Mouse (Mus musculus): ENCODE measurements around the gene Best3. TPM values are rescaled to one million over a fixed set of nuclear protein-coding genes. Genes with fewer than 3 reads are reported as not detected.
"Not testable (repeated sequence)": the region's sequence is repeated elsewhere in the genome, so short reads cannot be mapped to it uniquely, and the experiment has no call there.

The Best3 gene
- polyA plus RNA-seq, 1 experiment from 2014 or later: 0.10 TPM

DNA sequence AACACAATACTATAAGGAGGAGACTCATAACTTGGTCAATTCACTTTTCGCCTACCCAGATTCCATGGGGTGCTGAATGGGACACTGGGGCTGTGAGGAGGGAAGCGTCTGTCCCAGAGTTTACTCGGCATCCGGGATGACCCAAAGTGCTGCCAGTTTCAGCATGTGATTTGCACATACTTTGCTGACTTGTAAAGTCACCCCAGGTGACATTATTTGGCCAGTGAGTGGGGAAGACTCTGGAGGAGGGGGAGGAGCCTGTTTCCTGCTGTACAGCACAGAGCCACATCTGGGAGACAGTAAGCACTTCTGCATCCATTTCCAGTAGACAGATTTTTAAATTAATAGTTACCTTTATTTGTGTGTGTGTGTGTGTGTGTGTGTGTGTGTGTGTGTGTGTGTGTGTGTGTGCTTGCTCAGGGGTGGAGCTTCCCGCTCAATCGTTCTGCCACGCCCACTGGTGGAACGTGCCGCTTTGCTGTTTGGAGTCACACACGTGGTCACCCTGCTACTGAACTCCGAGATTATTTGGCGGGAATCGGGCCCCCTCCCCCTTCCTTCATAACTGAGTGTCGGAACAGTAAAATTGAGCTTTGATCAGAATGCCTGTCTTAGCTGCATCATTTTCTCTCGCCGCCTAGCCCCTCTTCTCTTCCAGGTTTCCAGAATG is 57.5 kb downstream of the Best3 start:
- not testable (repeated sequence) for ATAC-seq (replicated peaks); H3K4me3 ChIP-seq; H3K4me1 ChIP-seq; H3K9ac ChIP-seq (replicated peaks); H3K4me2 ChIP-seq (replicated peaks); H3K36me3 ChIP-seq; H3K27me3 ChIP-seq; H3K27ac ChIP-seq (replicated peaks); H3K9me3 ChIP-seq
- 62% methylated on average over 16 of the region's 16 CpGs for WGBS

DNA sequence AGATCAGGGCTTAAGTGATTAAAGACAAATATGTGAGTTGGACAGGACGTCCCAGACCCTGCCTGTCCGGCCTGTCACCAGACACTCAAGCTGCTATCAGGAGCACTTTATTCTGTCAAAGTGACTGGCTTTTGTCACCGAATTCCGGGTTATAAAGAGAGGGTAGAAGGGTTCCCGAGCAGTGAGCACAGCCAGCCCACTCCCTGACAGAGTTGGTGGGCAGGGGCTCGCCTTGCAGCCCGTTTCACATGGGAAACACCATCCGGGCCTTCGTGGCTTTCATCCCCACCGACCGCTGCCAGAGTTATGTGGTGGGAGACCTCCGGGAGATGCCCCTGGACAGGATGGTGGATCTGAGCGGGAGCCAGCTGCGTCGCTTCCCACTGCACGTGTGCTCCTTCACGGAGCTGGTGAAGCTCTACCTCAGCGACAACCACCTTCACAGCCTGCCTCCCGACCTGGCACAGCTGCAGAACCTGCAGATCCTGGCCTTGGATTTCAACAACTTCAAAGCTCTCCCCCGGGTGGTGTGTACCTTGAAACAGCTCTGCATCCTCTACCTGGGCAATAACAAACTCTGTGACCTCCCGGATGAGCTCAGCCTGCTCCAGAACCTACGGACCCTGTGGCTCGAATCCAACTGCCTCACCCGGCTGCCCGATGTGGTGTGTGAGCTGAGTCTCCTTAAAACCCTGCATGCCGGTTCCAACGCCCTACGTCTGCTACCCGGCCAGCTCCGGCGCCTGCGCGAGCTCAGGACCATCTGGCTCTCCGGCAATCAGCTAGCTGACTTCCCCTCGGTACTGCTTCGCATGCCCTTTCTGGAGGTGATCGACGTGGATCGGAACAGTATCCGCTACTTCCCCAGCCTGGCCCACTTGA is 59.3 kb downstream of the Best3 start, which contains the start of gene Lrrc10:
Lrrc10 (plus strand) TSS at position 167 of the 882 bp plus-strand sequence.
- Histone ChIP-seq H3K27me3 (no peaks in the 10 kb centered on the region), H3K9me3 (no peaks in the 10 kb centered on the region), H3K36me3 (peaks cover 20% of the 10 kb centered on the region), H3K4me1 (no peaks in the 10 kb centered on the region), H3K9ac (replicated peaks) (no peak within 1 kb of the TSS), H3K27ac (replicated peaks) (no peak within 1 kb of the TSS), H3K4me2 (replicated peaks) (peak within 1 kb of the TSS; percentile 19; the same call in 1 of the 2 replicates), H3K4me3 (no peak within 1 kb of the TSS)
- WGBS: 54% methylated on average over 40 of the region's 40 CpGs
- 0 out of 2 replicates have a peak, but pooled peaks have one; percentile 42 for ATAC-seq (replicated peaks)

DNA sequence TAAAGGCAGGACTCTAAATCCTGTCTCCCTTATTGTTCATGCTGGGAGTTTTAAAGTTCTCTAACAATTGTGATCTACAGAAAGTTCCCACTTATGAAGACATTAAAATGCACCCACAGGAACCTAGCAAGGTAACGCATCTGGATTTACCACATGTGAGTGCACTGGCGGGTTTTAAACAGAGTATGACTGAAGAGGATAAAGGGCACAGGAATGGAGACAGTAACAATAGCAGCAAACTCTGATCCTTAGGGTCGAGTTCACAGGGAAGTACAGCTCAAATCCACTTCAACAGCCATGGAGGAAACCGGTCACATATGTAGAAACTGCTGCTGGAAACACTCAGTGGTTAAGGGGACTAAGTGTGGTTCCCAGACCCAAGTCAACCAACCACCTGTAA is 63.1 kb downstream of the Best3 start:
- H3K4me2 ChIP-seq (replicated peaks): no peak overlapping the region
- H3K36me3 ChIP-seq: peaks cover 59% of the 10 kb centered on the region
- ATAC-seq (replicated peaks): no peak
- H3K27ac ChIP-seq (replicated peaks): no peak overlapping the region
- H3K9me3 ChIP-seq: no peaks in the 10 kb centered on the region
- 86% methylated on average over 4 of the region's 4 CpGs for WGBS
- no peak overlapping the region for H3K4me3 ChIP-seq
- H3K27me3 ChIP-seq: no peaks in the 10 kb centered on the region
- H3K4me1 ChIP-seq: no peaks in the 10 kb centered on the region
- H3K9ac ChIP-seq (replicated peaks): no peak overlapping the region

DNA sequence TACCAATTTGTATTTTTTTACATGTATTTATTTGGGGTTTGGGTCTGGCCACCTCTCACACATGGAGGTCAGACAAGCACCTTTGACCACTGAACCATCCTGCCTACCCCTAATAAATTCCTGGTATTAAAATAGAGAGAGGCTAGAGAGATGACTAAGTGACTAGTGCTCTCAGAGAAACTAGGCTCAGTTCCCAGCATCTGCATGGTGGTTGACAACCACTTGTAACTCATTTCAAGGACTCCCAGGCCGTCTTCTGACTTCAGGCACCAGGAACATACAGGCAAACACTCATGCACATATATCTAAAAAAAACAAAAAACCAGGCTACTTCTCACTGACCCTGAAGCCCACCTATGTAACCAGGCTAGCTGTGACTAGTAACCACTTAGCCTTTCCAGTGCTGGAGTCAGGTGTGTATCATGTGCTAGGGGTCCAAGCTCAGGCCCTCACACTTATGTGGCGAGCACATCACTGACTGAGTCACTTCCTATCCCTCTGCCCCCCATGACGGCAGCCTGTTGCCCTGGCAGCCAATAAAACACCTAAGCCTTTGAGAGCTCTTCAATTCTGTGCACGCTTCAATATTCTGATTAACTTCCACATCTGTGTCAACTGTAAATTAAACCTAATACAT is 64.0 kb downstream of the Best3 start:
- H3K9me3 ChIP-seq: no peaks in the 10 kb centered on the region
- no peaks in the 10 kb centered on the region for H3K4me1 ChIP-seq
- no peak for ATAC-seq (replicated peaks)
- H3K9ac ChIP-seq (replicated peaks): no peak overlapping the region
- WGBS: 82% methylated on average over 4 of the region's 4 CpGs
- no peak overlapping the region for H3K4me3 ChIP-seq
- H3K36me3 ChIP-seq: peaks cover 67% of the 10 kb centered on the region
- H3K27ac ChIP-seq (replicated peaks): no peak overlapping the region
- no peaks in the 10 kb centered on the region for H3K27me3 ChIP-seq
- H3K4me2 ChIP-seq (replicated peaks): no peak overlapping the region

DNA sequence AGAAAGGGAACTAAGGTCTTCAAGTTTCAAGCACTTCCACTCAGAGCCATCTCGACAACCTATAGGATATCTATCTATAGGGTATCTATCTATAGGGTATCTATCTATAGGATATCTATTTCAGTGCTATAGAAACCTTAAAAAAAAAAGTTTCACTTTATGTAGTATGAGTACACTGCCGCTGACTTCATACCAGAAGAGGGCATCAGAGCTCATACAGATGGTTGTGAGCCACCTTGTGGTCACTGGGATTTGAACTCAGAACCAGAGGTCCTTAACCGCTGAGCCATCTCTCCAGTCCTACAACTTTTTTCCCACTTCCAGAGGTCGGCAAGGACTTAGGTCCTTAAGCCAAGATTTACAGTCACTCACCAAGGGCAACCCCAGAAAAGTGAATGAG is 69.6 kb downstream of the Best3 start:
- 94% methylated on average over 4 of the region's 4 CpGs for WGBS
- Histone ChIP-seq H3K27me3 (no peaks in the 10 kb centered on the region), H3K36me3 (peaks cover 98% of the 10 kb centered on the region), H3K4me2 (replicated peaks) (no peak overlapping the region), H3K27ac (replicated peaks) (no peak overlapping the region), H3K4me1 (peaks cover 12% of the 10 kb centered on the region; the same call in 1 of the 2 replicates), H3K9ac (replicated peaks) (no peak overlapping the region), H3K9me3 (no peaks in the 10 kb centered on the region), H3K4me3 (no peak overlapping the region)
- no peak for ATAC-seq (replicated peaks)

DNA sequence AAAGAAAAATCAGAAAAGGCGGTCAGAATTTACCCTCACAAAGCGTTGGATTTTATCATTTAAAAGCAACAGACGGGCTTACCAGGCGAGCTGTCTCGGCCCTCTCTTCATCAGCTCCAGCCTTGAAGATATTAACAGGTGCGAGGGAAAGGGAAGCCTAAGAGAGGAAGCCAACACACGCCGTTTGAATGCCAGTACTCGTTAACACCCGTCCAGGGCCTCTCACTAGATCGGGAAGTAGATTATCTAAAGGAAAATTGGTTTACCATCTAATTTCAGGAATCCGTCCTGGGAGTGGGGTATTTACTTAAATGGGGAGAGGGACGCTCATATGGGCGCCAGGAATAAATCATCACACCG is 76.8 kb downstream of the Best3 start:
- Histone ChIP-seq H3K9me3 (no peaks in the 10 kb centered on the region), H3K9ac (replicated peaks) (peak overlapping the region; percentile 67), H3K27me3 (no peaks in the 10 kb centered on the region), H3K4me2 (replicated peaks) (peak overlapping the region; percentile 66), H3K36me3 (peaks cover 41% of the 10 kb centered on the region), H3K4me3 (peak overlapping the region; percentile 91), H3K4me1 (peaks cover 21% of the 10 kb centered on the region), H3K27ac (replicated peaks) (peak overlapping the region; percentile 90; the same call in 1 of the 2 replicates)
- peak; percentile 6; the same call in 1 of the 2 replicates for ATAC-seq (replicated peaks)
- 5% methylated on average over 15 of the region's 15 CpGs for WGBS

DNA sequence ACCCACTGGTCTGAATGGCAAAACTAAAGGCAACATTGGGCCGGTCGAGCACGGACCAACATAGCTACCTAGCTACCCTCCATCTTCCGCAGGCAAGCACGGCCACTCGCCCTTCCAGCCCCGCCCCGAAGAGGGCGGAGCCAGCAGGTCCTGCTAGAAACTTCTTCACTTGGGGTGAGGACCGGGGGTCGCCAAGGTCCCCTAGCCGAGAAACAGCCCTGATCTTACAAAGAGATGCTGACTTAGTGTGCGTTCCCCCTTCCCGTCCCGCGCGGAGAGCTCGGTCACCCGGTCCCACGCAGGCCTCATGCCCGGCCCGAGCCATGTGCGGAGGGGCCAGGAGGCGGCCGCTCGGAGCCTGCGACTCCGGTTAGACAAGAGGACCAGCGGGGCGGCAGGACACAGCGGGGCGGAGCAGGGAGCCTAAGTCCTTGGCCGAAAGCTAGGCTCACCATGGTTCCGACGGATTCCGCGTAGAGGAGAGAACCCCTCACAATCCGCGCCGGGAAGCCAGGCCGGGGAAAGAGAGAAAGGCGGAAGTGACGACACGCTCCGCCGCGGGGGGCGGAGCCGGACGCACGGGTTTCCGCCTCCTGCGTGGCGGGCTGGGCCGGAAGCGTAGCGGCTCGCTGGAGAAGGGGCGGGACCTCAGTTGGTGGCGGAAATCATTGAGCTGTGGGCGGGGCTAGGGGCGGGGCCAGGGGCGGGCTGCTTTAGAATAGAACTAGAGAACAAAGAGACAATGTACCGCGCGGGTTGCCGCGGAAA is 77.3 kb downstream of the Best3 start, which contains the start of gene Cct2:
Cct2 (minus strand) TSS at position 561 of the 768 bp plus-strand sequence.
- peaks cover 36% of the 10 kb centered on the region for H3K36me3 ChIP-seq
- peak within 1 kb of the TSS; percentile 90 for H3K27ac ChIP-seq (replicated peaks)
- H3K4me3 ChIP-seq: peak within 1 kb of the TSS; percentile 91
- peak within 1 kb of the TSS; percentile 67 for H3K9ac ChIP-seq (replicated peaks)
- ATAC-seq (replicated peaks): peak; percentile 95
- H3K9me3 ChIP-seq: no peaks in the 10 kb centered on the region
- WGBS: under 1% methylated on average over 65 of the region's 68 CpGs
- H3K27me3 ChIP-seq: no peaks in the 10 kb centered on the region
- H3K4me1 ChIP-seq: peaks cover 21% of the 10 kb centered on the region
- H3K4me2 ChIP-seq (replicated peaks): peak within 1 kb of the TSS; percentile 66

DNA sequence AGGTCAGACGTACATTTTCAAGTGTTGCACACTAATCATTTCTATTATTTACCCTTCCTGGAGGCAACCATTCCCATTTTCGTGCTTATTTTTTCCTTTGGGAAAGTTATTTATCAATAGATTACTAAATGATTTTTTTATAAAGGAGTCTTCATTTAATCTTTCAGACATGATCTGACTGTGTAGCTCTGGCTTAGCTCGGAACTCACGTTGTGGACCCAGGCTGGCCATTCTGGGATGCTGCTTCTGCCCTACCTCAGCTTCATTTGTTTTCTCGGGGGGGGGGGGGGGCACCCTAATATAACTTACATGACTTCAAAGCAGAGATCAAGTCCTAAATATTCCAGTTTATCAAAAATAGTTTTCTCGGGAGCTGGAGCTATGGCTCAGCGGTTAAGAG is 78.0 kb downstream of the Best3 start:
- Histone ChIP-seq H3K27me3 (no peaks in the 10 kb centered on the region), H3K9ac (replicated peaks) (peak overlapping the region; percentile 45), H3K4me3 (peak overlapping the region; percentile 91), H3K4me1 (peaks cover 16% of the 10 kb centered on the region), H3K27ac (replicated peaks) (peak overlapping the region; percentile 90), H3K36me3 (peaks cover 31% of the 10 kb centered on the region), H3K9me3 (no peaks in the 10 kb centered on the region), H3K4me2 (replicated peaks) (peak overlapping the region; percentile 47)
- ATAC-seq (replicated peaks): peak; percentile 60
- 8% methylated on average over 7 of the region's 7 CpGs for WGBS

DNA sequence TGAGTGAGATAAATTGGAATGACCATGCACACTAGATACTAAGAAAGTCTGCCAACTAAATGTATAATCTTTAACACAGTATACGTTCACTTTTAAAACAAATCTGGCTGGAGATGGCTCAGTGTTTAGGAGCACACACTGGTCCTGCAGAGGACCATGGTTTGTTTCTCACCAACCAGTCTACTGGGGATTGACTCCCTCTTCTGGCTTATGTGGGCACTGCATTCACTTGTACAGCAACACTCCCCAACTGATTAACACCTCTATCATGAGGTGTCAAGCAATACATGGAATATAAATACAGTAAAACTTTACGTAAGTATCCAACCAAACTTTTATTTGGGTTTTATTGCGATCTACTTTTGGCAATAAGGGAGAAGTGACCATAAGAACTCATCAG is 83.0 kb downstream of the Best3 start:
- Histone ChIP-seq H3K4me2 (replicated peaks) (no peak overlapping the region), H3K4me3 (no peak overlapping the region), H3K27ac (replicated peaks) (no peak overlapping the region), H3K9me3 (no peaks in the 10 kb centered on the region), H3K9ac (replicated peaks) (no peak overlapping the region), H3K36me3 (peaks cover 23% of the 10 kb centered on the region), H3K27me3 (no peaks in the 10 kb centered on the region), H3K4me1 (no peaks in the 10 kb centered on the region)
- WGBS: 97% methylated on average over 3 of the region's 3 CpGs
- ATAC-seq (replicated peaks): no peak

DNA sequence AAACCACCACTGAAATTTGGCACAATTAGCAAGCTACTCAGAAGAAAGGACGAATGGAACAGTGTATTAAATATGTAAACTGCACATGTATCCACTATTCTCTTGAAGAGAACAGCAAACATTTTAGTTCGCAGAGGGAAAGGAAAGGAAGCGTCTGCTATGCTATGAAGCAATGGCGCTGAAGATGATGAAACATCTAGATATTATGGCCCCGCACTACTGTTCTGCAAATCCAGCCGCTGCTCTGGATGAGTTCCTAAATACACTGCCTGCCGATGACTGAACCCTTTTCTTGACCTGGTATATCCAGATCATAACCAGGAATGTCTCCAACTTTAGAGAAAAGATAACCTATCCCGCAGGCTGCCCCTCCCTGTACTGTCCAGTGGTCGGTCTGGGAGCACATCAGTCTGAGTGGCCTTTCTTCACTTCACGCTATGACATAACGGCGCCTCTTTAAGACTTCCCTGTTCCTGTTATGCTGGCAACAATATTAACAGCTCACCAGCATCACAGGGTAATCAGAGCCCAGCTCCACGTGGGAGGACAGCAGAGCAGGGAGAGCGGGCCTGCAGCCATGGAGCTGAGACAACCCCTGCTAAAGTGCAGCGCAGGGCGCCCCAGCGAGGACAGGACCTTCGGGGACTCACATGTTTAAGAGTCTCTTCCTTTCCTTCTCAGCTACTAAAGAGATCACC is 86.2 kb downstream of the Best3 start:
- 92% methylated on average over 18 of the region's 18 CpGs for WGBS
- Histone ChIP-seq H3K27me3 (no peaks in the 10 kb centered on the region), H3K9ac (replicated peaks) (no peak overlapping the region), H3K36me3 (peaks cover 42% of the 10 kb centered on the region), H3K4me3 (no peak overlapping the region), H3K9me3 (no peaks in the 10 kb centered on the region), H3K4me1 (no peaks in the 10 kb centered on the region), H3K27ac (replicated peaks) (no peak overlapping the region), H3K4me2 (replicated peaks) (no peak overlapping the region)
- ATAC-seq (replicated peaks): no peak

DNA sequence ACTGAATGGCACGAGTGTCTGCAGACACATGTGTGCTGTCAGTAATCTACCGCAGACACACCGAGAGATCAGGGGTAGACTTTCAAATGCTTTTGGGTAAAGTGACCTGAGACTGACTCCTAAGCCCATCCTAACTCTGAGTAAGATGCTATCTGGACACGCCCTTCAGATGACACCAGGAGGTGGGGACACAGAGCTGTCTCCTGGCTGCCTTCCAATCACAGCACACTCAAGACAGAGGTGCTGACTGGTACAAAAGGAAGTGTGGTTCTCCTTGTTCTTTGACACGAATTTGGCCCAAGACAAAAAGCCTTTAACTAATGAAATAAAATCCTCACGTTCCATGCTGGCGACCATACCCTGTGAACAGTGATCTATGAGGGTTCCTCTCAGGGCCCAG is 87.1 kb downstream of the Best3 start:
- Histone ChIP-seq H3K4me1 (no peaks in the 10 kb centered on the region), H3K36me3 (peaks cover 47% of the 10 kb centered on the region), H3K27ac (replicated peaks) (no peak overlapping the region), H3K4me2 (replicated peaks) (no peak overlapping the region), H3K9ac (replicated peaks) (no peak overlapping the region), H3K27me3 (no peaks in the 10 kb centered on the region), H3K4me3 (no peak overlapping the region), H3K9me3 (no peaks in the 10 kb centered on the region)
- WGBS: 90% methylated on average over 7 of the region's 7 CpGs
- no peak for ATAC-seq (replicated peaks)
